Mouse (Mus musculus) urinary bladder, adult 18-20 months (tissue): ENCODE results near the gene Vps37c.

Experiments used
- DNase-seq, 2 experiments: peaks; one replicate each; pipeline ENCODE4 v3.0.0; 2022; ENCODE audit warnings: low spot score in 2 of 2, mixed read lengths in 2 of 2

The Vps37c gene

GRCm38 (mm10) chr19:10713551-10713950, 25.0 kb downstream of the Vps37c start:
- DNase-seq: no peak

- DNase-seq: no peak
Observed at GRCm38 (mm10) chr19:10714168-10714567, 25.6 kb downstream of the Vps37c start.

- peak; percentile 45 to 48 for DNase-seq
Observed at GRCm38 (mm10) chr19:10714682-10715475, 26.3 kb downstream of the Vps37c start.

GRCm38 (mm10) chr19:10715476-10715875, 26.9 kb downstream of the Vps37c start:
- no peak for DNase-seq

GRCm38 (mm10) chr19:10718251-10718775, 29.8 kb downstream of the Vps37c start:
- no peak for DNase-seq

- DNase-seq: no peak
Observed at GRCm38 (mm10) chr19:10719751-10720150, 31.2 kb downstream of the Vps37c start.

GRCm38 (mm10) chr19:10720524-10720923, 32.0 kb downstream of the Vps37c start:
- DNase-seq: no peak

- no peak for DNase-seq
Observed at GRCm38 (mm10) chr19:10721064-10721463, 32.5 kb downstream of the Vps37c start.

- no peak for DNase-seq
Observed at GRCm38 (mm10) chr19:10723084-10723483, 34.5 kb downstream of the Vps37c start.

- no peak for DNase-seq
Observed at GRCm38 (mm10) chr19:10723649-10724048, 35.1 kb downstream of the Vps37c start.

- no peak for DNase-seq
Observed at GRCm38 (mm10) chr19:10724629-10725363, 36.3 kb downstream of the Vps37c start.

GRCm38 (mm10) chr19:10729889-10730288, 41.4 kb downstream of the Vps37c start:
- no peak for DNase-seq

- DNase-seq: no peak
Observed at GRCm38 (mm10) chr19:10730469-10730868, 41.9 kb downstream of the Vps37c start.

- no peak for DNase-seq
Observed at GRCm38 (mm10) chr19:10731975-10732374, 43.4 kb downstream of the Vps37c start.

GRCm38 (mm10) chr19:10732741-10733140, 44.2 kb downstream of the Vps37c start:
- DNase-seq: no peak

- DNase-seq: no peak
Observed at GRCm38 (mm10) chr19:10733501-10734127, 45.1 kb downstream of the Vps37c start.

- no peak for DNase-seq
Observed at GRCm38 (mm10) chr19:10734554-10734953, 46.0 kb downstream of the Vps37c start.

GRCm38 (mm10) chr19:10735061-10735460, 46.5 kb downstream of the Vps37c start:
- DNase-seq: no peak

GRCm38 (mm10) chr19:10735861-10736260, 47.3 kb downstream of the Vps37c start:
- no peak for DNase-seq

GRCm38 (mm10) chr19:10738038-10738437, 49.5 kb downstream of the Vps37c start:
- no peak for DNase-seq

GRCm38 (mm10) chr19:10738811-10739210, 50.3 kb downstream of the Vps37c start, which contains the start of gene Cd5:
Gene Cd5, minus strand, starts transcription at chr19:10739002.
- no peak for DNase-seq

GRCm38 (mm10) chr19:10739916-10740315, 51.4 kb downstream of the Vps37c start:
- no peak for DNase-seq
